Mouse (Mus musculus): ENCODE measurements around the gene Lzic.

- no peak for TF ChIP-seq MAZ (IDR thresholded peaks at IDR 0.05; ENCODE audit: low read depth, low read length)
- TF ChIP-seq E2F4 (IDR thresholded peaks at IDR 0.05; ENCODE audit: borderline replicate concordance, low read depth, low read length) = no peak
- TF ChIP-seq CTCF (IDR thresholded peaks at IDR 0.05 in 2 of 3, conservative IDR thresholded peaks at IDR 0.05 in 1 of 3; ENCODE audit: control insufficient read depth in 1 of 3, insufficient read depth in 1 of 3, low read depth in 2 of 3, low read length in 3 of 3, poor library complexity in 1 of 3, severe bottlenecking in 1 of 3) = no peak
- no peak for TF ChIP-seq POLR2AphosphoS2 (IDR thresholded peaks at IDR 0.05; ENCODE audit: low read length)
- no peak for TF ChIP-seq ZC3H11A (IDR thresholded peaks at IDR 0.05; ENCODE audit: low read depth, low read length)
- no peak for TF ChIP-seq HCFC1 (IDR thresholded peaks at IDR 0.05; ENCODE audit: low read depth, low read length)
- TF ChIP-seq MXI1 (IDR thresholded peaks at IDR 0.05; ENCODE audit: low read depth, low read length) = no peak
- TF ChIP-seq POLR2AphosphoS5 (IDR thresholded peaks at IDR 0.05; ENCODE audit: borderline replicate concordance, low read depth, low read length) = no peak
- TF ChIP-seq CHD2 (IDR thresholded peaks at IDR 0.05; ENCODE audit: low read length) = no peak
- no peak for TF ChIP-seq KAT2A (conservative IDR thresholded peaks at IDR 0.05; ENCODE audit: low read depth, low read length)
- TF ChIP-seq RCOR1 (IDR thresholded peaks at IDR 0.05; ENCODE audit: low read depth, low read length) = no peak
- no peak for TF ChIP-seq CHD1 (IDR thresholded peaks at IDR 0.05; ENCODE audit: low read depth, low read length)
- TF ChIP-seq NRF1 (IDR thresholded peaks at IDR 0.05; ENCODE audit: insufficient read depth, low read depth, low read length, poor library complexity, severe bottlenecking) = no peak
Measured at GRCm38 (mm10) chr4:149504363-149504762, 19.3 kb downstream of the Lzic start.
